Mouse (Mus musculus) cortical plate, adult 2 months (tissue): ENCODE data around the gene Cluap1.

Experiments used
- CTCF ChIP-seq: fragments of 200-500 bp; IDR thresholded peaks from 2 replicates; pipeline ENCODE4 v1.5.1; 2011; ENCODE audit warnings: mild to moderate bottlenecking, control low read depth, low read length; ENCODE audit not compliant: insufficient read depth; ENCODE audit errors: extremely low read depth
- POLR2A ChIP-seq: fragments of 200-500 bp; IDR thresholded peaks from 2 replicates; pipeline ENCODE4 v1.6.1; 2011; ENCODE audit warnings: mild to moderate bottlenecking, low read length, control low read depth; ENCODE audit not compliant: insufficient read depth; ENCODE audit errors: extremely low read depth

GRCm38 (mm10) chr16:3884201-3885064, 24.2 kb upstream of the Cluap1 start, which contains the start of the genes Zfp597 and Gm20695:
- TF ChIP-seq CTCF (no peak), POLR2A (0 out of 2 replicates have a peak, but pooled peaks have one; percentile 52)
